Mouse (Mus musculus): ENCODE data around the gene Slc6a6.

DNA sequence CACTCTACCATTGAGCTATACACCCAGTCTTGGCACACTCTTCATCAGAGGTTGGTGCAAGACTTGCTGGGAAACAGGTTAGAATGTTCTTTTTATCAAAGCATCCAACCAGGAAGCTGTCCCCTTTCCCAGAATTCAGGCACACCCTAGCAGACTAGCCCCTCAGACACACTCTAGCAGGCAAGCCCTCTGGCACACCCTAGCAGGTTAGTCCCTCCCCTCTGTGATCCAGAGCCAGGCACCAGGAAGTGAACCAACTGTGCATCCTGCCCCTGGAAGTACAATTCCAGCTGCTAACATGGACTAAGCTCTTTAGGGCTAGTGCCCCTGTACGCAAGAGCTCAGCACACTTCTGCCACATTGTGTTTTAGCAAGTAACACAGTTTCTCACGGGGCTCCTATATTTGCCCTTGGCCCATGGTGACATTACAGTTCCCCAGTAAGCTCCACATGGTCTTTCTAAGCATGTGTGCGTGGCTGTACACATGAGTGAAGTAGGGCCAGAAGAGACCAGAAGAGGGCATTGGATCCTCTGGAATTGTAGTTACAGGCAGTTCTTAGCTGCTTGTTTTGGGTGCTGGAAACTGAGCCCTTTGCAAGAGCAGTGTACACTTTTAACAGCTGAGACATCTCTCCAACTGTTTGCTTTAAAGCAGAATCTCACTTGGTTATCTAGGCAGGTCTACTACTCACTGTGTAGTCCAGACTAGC is 17.7 kb upstream of the Slc6a6 start:
- no peak for TF ChIP-seq CTCF (IDR thresholded peaks at IDR 0.05; ENCODE audit: low read depth)
- TF ChIP-seq EP300 (IDR thresholded peaks at IDR 0.05; ENCODE audit: low read depth) = no peak

Data from heart, postnatal 0 days (tissue).